Mouse (Mus musculus) right cerebral cortex, postnatal 4 days (tissue): ENCODE measurements around the gene Ube2v1.

ENCODE experiments used
- DNase-seq: peaks from one replicate; pipeline ENCODE4 v3.0.0-alpha.2; 2022

Ube2v1 gene

GRCm38 (mm10) chr2:167631591-167632448 lies at the start of gene Ube2v1:
Gene Ube2v1, minus strand, starts transcription at chr2:167632095.
- peak; percentile 96 for DNase-seq

DNA sequence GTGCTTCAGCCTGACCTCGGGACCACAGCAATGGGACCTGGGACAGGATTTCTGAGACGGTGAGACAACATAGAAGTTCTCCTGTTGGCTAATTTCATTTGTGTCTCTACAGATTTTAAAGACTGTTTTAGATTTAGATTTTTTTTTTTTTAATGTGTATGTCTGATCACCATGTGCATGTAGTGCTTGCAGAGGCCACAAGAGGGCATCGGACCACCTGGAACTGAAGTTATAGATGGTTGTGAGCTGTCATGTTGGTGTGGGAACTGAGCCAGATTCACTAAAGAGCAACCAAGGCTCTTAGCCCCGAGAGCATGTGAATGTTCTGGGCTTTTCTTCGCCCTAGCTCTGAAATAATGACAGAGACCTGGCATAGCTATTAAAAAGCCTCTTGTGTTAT lies 48.8 kb upstream of the Ube2v1 start:
- peak; percentile 60 for DNase-seq

DNA sequence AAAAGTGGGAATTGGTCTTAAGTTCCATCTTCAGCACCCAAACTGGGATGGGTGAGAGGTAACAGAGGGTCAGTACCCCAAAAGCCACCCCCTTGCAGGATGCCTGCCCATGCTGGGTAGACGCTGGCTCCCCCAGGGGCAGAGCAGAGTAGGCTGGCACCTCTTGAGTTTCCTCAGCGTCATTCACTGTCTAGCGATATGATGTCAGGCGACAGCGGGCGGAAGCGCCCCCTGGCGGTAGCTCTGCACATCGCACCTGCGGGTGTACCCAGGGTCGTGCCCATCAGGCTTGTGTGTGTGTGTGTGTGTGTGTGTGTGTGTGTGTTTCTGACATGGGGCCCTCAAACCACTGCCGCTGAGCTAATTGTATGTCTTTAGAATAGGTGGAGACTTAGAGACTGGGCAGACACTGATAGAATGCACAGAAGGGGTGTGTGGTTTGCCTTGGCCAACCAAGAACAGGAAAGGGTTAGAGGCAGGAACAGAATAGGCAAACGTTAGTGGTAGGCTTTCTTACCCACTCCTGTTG lies 48.1 kb upstream of the Ube2v1 start:
- DNase-seq, result peak; percentile 88

GRCm38 (mm10) chr2:167678600-167678999 lies 46.7 kb upstream of the Ube2v1 start:
- no peak for DNase-seq

DNA sequence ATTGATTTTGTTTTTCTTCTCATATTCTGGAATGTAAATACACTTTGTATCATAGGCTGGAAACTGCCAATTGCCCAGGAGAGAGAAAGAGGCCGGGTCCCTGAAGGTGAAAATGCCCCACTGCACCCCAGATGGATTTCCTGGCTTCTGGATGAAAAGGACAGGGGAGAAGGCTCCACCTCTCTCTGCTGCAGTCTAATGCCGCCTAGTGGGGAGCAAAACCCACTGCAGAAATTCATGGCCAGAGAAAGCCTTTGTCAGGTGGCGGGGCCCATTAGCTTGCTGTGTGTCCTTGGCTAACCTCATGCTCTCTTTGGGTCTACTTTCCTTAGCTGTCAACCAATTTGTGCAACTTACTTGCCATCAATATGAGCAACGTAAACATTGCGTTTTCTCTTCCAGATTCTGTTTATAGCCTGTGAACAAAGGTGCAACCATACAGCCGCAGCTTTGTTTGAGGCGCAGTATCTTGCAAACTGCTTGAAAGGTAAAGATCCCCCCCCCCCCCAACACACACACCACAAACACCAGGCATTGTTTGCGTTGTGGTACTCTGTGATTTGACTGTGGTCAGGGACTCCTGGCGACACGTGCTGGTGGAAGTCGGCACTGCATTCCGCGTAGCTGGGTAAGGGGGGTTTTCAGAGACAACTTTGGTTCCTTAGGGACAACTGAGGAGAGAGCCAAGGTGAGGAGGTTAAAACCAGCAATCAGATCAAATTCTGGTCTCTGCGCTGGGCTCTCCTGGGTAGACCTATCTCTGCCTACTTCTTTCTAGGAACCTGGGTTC lies 43.4 kb upstream of the Ube2v1 start:
- DNase-seq, result no peak

- no peak for DNase-seq
Measured at GRCm38 (mm10) chr2:167672212-167672685, 40.4 kb upstream of the Ube2v1 start.

DNA sequence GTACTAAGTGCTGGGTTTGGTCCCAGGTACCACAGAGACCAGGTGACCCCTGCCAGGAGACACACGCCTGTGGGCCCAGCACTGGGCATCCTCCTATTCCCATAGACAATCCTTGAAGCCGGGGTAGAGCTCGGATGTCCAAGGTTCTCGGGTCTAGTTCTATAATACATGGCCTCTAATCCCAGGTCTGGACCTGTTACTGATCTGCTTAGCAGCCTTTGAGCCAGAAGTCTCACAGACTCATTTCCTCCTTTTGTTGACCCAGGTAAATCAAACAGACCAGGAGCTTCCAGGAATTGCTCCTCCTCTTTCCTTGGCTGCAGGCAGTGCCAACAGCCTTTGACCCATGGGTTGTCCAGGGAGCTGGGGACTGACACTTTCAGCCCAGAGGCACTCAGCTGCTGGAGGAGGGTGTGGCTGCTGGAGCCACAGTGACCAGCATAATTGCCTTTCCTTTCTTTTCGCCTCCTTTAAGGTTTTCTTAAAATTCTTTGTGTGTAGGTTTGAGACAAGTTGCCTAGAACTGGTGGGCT lies 39.3 kb upstream of the Ube2v1 start:
- no peak for DNase-seq

DNA sequence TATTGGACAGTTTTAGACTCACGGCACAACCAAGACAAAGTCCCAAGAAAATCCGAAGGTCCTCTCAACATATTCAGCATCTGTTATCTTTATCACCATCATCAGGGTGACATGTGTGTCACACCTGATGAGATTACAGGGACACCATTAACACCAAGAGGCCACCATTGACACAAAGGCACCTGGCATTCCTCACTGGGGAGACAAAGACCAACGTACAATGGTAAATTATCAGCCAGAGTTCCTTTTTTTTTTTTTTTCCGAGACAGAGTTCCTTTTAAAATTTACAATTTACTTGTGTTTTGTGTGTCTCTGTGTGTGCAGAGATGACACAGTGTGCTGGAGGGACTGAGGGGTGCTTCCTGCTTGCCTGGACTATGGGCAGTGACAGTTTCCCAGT lies 37.5 kb upstream of the Ube2v1 start:
- no peak for DNase-seq

GRCm38 (mm10) chr2:167668426-167668825 lies 36.5 kb upstream of the Ube2v1 start:
- DNase-seq, result no peak

DNA sequence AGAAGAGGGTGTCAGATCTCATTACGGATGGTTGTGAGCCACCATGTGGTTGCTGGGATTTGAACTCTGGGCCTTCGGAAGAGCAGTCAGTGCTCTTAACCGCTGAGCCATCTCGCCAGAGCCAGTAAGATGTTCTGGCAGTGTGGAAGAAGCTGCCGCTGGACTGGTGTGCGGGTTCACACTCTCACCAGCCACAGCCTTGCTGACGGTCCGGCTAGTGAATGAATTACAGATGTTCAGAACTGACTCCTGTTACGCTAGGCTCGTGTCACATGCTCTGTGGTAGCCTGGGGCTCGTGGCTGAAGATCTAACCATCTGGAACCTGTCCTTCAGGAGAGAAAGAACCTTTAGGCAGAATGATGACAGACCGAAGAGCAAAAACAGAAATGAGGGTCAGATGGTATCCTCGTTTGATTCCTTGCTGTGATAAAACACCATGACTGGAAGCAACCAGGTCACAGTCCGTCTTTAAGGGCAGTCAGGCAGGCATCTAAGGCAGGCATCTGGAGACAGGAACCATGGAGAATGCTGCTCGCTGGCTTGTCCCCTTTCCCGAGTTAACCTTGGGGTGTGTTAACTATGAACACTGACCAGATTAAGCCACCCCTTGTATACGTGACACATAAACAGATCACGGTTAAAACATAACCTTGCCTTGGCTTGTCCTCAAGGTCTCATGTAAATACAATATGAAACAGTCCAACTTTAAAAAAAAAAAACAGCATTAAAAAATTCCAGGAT lies 34.2 kb upstream of the Ube2v1 start:
- no peak for DNase-seq

- DNase-seq, result no peak
Measured at GRCm38 (mm10) chr2:167662713-167663112, 30.8 kb upstream of the Ube2v1 start.

GRCm38 (mm10) chr2:167661270-167662203 lies 29.6 kb upstream of the Ube2v1 start, which contains the start of gene Gm20431:
Gene Gm20431, minus strand, starts transcription at chr2:167661496.
- DNase-seq, result peak; percentile 97

- no peak for DNase-seq
Measured at GRCm38 (mm10) chr2:167660611-167660971, 28.7 kb upstream of the Ube2v1 start.

DNA sequence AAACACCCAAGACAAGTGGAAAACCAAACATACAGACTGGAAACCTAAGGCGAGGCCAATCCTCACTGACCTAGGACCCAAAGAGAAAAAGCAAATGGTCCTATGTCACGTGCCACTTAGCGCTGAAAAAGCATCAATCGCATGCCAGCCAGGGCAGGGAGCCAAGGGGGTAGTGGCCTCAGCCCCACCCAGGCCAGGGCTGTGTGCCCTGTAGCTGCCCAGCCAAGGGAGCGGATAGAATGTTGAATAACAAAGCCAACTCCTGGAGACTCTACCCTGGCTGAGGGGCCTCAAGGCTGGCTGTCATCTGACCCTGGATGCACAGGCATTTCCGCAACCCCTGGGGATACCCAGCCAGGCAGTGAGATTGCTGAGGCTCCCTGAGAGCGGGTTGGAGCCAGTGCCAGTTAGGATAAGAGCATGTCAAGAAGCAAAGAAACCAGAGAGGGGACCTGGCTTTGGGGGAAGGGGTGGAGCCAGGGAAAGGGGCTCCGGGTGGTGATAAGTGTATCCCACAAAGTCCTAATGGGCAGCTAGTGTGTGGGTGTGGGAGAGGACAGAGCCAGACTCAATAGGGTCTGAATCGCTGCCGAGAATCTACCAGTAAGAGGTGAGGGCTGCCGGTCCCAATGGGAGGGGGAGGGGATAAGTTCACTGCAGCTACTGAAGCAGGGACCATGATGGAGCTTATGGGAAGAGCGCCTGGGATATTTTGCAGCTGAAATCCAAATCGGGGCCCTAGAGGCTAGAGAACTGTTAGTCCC lies 28.1 kb upstream of the Ube2v1 start:
- peak; percentile 58 for DNase-seq

DNA sequence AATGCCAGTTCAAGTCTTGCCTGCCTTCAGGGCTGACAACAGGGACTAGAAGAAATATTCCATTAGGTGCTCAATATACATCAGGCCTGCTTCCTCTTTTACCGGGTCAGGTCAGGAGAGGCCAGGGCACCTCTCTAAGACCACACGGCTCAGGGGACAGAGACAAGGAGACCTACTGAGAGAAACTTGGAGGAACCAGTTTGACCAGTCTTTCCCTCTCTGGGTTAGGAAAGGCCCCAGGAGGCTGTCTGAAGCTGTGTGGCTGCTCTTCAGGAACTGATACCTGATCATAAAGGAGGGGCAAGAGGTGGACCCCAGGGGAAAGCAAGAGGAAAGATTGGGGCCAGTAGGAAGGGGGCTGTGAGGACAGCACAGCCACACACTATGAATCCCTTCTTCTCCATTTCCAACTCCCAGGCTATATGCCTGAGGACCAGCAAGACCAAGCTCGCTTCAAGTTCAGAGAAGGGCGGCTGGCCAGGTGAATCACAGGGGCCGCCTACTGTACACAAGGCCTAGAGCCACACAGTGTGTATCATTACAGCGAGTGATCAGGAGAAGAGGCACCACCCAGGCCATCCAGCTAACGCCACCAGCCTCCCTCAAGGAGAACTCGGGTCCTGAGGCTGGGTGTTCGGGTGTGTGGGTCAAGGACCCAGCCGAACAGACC lies 27.4 kb upstream of the Ube2v1 start:
- DNase-seq, result no peak

DNA sequence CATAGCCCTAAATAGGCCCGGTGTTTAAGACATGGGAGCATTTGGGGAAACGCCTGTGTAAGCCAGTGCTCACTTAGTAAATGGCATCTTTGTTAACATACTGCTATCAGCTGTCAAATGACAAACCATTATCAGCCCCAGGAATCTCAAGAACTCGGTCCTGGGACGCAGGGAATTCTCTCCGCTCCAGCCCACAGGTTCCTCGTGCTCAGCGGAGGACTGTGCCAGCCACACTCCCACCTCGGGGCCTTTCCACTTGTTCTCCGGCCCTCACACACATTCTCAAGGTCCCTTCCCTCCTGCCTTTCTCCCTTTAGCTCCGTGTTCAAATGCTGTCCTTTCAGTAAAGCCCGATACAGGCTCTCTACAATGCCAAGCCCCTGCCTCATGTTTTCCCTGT lies 26.8 kb upstream of the Ube2v1 start:
- DNase-seq, result no peak

DNA sequence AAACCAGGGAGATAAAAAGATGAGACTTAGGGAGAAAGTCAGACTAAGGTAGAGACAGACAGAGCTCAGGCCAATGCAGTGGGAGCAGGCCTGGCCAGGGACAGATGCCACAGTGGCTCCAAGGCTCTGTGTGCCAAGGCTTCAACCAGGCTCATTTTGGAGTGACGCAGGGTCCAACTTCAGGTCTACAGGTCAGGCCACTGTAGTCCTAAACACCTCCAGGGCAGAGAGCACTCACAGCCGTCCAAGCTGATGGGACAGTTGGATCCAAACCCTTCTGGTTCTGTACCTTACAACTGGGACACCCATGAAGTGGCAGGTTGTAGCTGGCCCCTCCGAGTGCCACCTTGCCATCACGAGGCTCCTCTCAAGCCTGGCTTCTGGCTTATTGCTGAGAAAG lies 26.1 kb upstream of the Ube2v1 start:
- no peak for DNase-seq

DNA sequence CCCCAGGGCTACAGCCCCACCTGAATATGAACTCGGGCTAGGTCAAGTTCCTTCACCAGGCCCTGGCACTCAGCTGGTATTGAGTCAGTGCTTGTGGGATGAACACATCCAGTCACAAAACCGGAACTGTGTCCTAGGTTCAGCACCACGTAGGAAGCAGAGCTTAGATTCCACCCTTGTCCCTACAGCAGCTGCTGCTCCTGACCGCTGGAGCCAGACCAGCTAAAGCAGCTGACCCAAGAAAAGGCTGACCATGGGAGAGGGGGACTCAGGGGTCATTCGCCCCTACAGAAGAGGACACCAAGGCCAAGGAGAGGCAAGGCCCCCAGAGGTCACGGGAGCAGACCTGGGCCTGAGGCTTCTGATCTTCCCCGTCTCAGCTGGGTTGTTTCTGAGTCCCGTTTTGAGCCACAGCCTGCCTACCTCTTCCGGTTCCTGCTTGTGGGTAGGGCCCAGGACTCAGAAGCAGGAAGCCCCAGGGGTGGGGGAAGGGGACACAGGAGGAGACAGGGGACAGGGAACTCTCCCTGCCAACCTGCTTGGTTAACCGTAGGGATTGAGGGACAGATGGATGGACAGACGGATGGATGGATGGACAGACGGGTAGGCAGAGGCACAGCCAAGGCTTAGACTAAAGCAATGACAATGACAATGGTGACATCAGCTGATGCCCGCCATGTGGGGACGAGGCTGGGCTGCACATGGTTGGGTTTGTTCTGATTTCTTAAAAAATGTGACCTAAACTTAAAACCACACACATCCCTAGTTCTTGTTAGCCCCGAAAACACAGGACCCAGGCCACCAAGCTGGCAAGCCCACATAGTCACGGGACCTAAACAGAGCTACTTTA lies 25.0 kb upstream of the Ube2v1 start:
- DNase-seq, result no peak
